Mouse (Mus musculus): ENCODE measurements around the gene Utp4.

Gene Utp4

GRCm38 (mm10) chr8:106937081-106937800 lies 43.8 kb downstream of the Utp4 start:
- peak; percentile 41 for DNase-seq (ENCODE audit: low read depth, low spot score)

- DNase-seq (ENCODE audit: low read depth, low spot score) = no peak
Observed at GRCm38 (mm10) chr8:106941806-106942205, 48.4 kb downstream of the Utp4 start.

GRCm38 (mm10) chr8:106943874-106944418 lies 50.5 kb downstream of the Utp4 start:
- DNase-seq (ENCODE audit: low read depth, low spot score) = no peak

- DNase-seq (ENCODE audit: low read depth, low spot score) = no peak
Observed at GRCm38 (mm10) chr8:106944756-106945155, 51.3 kb downstream of the Utp4 start.

- peak; percentile 19 for DNase-seq (ENCODE audit: low read depth, low spot score)
Observed at GRCm38 (mm10) chr8:106948678-106949243, 55.3 kb downstream of the Utp4 start.

GRCm38 (mm10) chr8:106951707-106952106 lies 58.3 kb downstream of the Utp4 start:
- DNase-seq (ENCODE audit: low read depth, low spot score) = no peak

GRCm38 (mm10) chr8:106953571-106953970 lies 60.1 kb downstream of the Utp4 start:
- DNase-seq (ENCODE audit: low read depth, low spot score) = no peak

- no peak for DNase-seq (ENCODE audit: low read depth, low spot score)
Observed at GRCm38 (mm10) chr8:106957086-106957485, 63.6 kb downstream of the Utp4 start.

GRCm38 (mm10) chr8:106958212-106958611 lies 64.8 kb downstream of the Utp4 start:
- no peak for DNase-seq (ENCODE audit: low read depth, low spot score)

GRCm38 (mm10) chr8:106959626-106960025 lies 66.2 kb downstream of the Utp4 start:
- no peak for DNase-seq (ENCODE audit: low read depth, low spot score)

GRCm38 (mm10) chr8:106962322-106962721 lies 68.9 kb downstream of the Utp4 start:
- DNase-seq (ENCODE audit: low read depth, low spot score) = no peak

- DNase-seq (ENCODE audit: low read depth, low spot score) = no peak
Observed at GRCm38 (mm10) chr8:106963365-106963764, 69.9 kb downstream of the Utp4 start.

GRCm38 (mm10) chr8:106964573-106964972 lies 71.1 kb downstream of the Utp4 start:
- DNase-seq (ENCODE audit: low read depth, low spot score) = no peak

- no peak for DNase-seq (ENCODE audit: low read depth, low spot score)
Observed at GRCm38 (mm10) chr8:106969964-106970363, 76.5 kb downstream of the Utp4 start.

GRCm38 (mm10) chr8:106971916-106972315 lies 78.5 kb downstream of the Utp4 start:
- no peak for DNase-seq (ENCODE audit: low read depth, low spot score)

All from CD4-positive, CD25-positive, alpha-beta regulatory T cell, adult 2 months (primary cell).